Mouse (Mus musculus) T-helper 2 cell (primary cell): ENCODE results near the gene Ch25h.

Experiments used
- in situ Hi-C: fragments of 300-600 bp; cut with MboI, MseI; formaldehyde crosslinking; loops from one replicate; pipeline ENCODE4 v1.15.1; 2025; ENCODE audit warnings: high pct_unique_total_duplicates

Ch25h gene

GRCm38 (mm10) chr19:34468794-34469193 lies 6.2 kb downstream of the Ch25h start:
- in situ Hi-C loops, result no loop called here

GRCm38 (mm10) chr19:34468216-34468615 lies 6.7 kb downstream of the Ch25h start:
- in situ Hi-C loops, result no loop called here

- in situ Hi-C loops, result no loop called here
These were observed 10.5 kb downstream of the Ch25h start for GRCm38 (mm10) chr19:34464453-34464852.

- in situ Hi-C loops, result no loop called here
These were observed 13.4 kb downstream of the Ch25h start for GRCm38 (mm10) chr19:34461451-34462019.

- in situ Hi-C loops, result no loop called here
These were observed 24.1 kb downstream of the Ch25h start for GRCm38 (mm10) chr19:34450784-34451370.

- in situ Hi-C loops, result no loop called here
These were observed 26.1 kb downstream of the Ch25h start for GRCm38 (mm10) chr19:34448851-34449250.

GRCm38 (mm10) chr19:34445410-34446012 lies 29.5 kb downstream of the Ch25h start:
- in situ Hi-C loops, result no loop called here

GRCm38 (mm10) chr19:34444785-34445184 lies 30.2 kb downstream of the Ch25h start:
- in situ Hi-C loops, result no loop called here

GRCm38 (mm10) chr19:34441979-34442378 lies 33.0 kb downstream of the Ch25h start:
- in situ Hi-C loops, result no loop called here

GRCm38 (mm10) chr19:34435197-34435611 lies 39.8 kb downstream of the Ch25h start:
- in situ Hi-C loops, result loop anchor here (10.0 kb wide), 1 partner anchor 1430 kb away; no protein-coding TSS in a partner anchor

GRCm38 (mm10) chr19:34431314-34431713 lies 43.6 kb downstream of the Ch25h start:
- in situ Hi-C loops, result loop anchor here (10.0 kb wide), 1 partner anchor 1433 kb away; no protein-coding TSS in a partner anchor

- in situ Hi-C loops, result no loop called here
These were observed 51.1 kb downstream of the Ch25h start for GRCm38 (mm10) chr19:34423783-34424335.
